Mouse (Mus musculus) megakaryocyte, embryonic 14.5 days (primary cell): ENCODE data around the gene Sdr9c7.

ENCODE experiments used
- FLI1 ChIP-seq: IDR thresholded peaks from 2 replicates; pipeline ENCODE4 v1.6.1; 2012; ENCODE audit warnings: low read length, inconsistent platforms, mixed read lengths
- GATA1 ChIP-seq: IDR thresholded peaks from 3 replicates; pipeline ENCODE4 v1.6.1; 2012; ENCODE audit warnings: mixed read lengths, low read length, inconsistent platforms, borderline replicate concordance

DNA sequence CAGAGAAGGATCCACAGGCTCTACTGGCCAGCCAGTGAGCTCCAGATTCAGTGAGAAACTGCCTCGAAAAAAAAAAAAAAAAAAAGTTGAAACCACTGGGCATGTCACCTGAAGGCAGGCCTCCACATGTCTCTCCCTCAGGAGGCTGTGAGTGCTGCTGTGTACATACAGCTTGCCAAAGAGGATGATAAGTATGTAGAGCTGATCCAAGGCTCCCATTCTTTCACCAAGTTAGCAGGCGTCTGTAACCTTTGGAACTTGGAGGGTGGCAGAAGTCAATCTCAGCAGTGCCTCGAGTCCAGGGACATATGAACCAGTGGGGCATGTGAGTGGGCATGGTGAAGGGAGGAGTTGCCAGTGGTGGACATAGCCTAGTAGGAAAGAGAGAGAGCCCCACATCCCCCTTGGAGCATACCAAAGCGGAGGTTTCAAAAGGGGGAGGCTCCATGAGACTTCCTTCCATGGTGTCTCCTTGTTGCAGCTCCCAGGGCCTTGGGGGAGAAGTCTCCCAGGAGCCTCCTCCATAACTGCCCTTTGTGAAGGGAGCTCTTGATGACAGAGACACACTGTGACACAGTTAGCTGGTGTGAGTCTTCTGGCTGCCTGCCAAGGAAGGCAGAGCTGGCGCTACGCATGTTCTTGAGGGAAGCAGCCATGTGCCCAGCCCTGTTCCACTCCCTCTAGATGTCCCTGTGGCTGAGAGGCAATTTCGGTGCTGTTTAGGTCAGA is 6.6 kb downstream of the Sdr9c7 start:
- TF ChIP-seq GATA1 (no peak), FLI1 (no peak)
